ENCODE assay signal across 19 mouse cellular contexts in the genomic region with DNA sequence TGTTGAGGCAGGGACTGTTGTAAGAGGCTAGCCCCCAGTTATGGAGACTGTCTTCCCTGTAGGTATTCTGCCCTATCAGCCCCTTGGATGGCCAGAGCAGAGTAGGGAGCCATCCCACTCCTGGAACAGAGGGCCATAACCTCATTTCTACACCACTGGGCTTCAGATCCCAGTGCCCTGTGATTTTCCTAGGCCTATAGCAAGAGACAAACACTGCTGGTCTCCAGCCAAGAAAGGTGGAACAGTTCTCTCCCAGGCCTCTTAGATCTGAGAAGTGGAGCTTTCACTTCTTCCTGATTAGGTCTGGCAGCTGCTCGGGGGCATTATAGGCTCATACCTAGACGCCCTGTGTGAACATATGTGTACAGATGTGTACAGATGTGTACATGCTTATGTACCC. TPM values are rescaled to one million over a fixed set of nuclear protein-coding genes. Genes with fewer than 3 reads are reported as not detected.
DNase-seq lines count a peak whose midpoint lies in the region; ATAC-seq and TF ChIP-seq lines count a peak whose summit lies in the region.
"Had no signal": no experiment of that assay in that cellular context is flagged by ENCODE, and none has a peak within 500 bp of the region (broad histone marks: within the 10 kb centered on the region; RNA-seq: fewer than 3 reads in every experiment).

No protein-coding gene starts in this region.

- no peak for TF ChIP-seq CTCF in lung, postnatal 0 days (IDR thresholded peaks at IDR 0.05)
- no peak for TF ChIP-seq CTCF in lung, adult 2 months (IDR thresholded peaks at IDR 0.05; ENCODE audit: insufficient read depth, low read length)

- no peak overlapping the region for H3K4me3 ChIP-seq in forebrain, embryonic 12.5 days (replicated peaks)
- no peak overlapping the region for H3K4me3 ChIP-seq in forebrain, embryonic 10.5 days
- H3K4me3 ChIP-seq in hindbrain, embryonic 15.5 days: no peak overlapping the region
- H3K4me3 ChIP-seq in hindbrain, embryonic 14.5 days (replicated peaks; ENCODE audit: low read length): no peak overlapping the region
- H3K4me3 ChIP-seq in lung, postnatal 0 days (ENCODE audit: low read depth, low read length): no peak overlapping the region
- no peak overlapping the region for H3K4me3 ChIP-seq in lung, adult 2 months (replicated peaks; ENCODE audit: extremely low read depth, low read depth, low read length)
- no peak overlapping the region for H3K4me3 ChIP-seq in forebrain, embryonic 16.5 days (replicated peaks; ENCODE audit: low read length)
- H3K4me3 ChIP-seq: liver, embryonic 13.5 days had no signal

- no peak for ATAC-seq in forebrain, embryonic 12.5 days (ENCODE audit: low FRiP score)
- ATAC-seq in hindbrain, embryonic 15.5 days (ENCODE audit: low FRiP score, low read depth): no peak
- no peak for ATAC-seq in hindbrain, embryonic 14.5 days (ENCODE audit: low FRiP score)
- ATAC-seq in lung, postnatal 0 days: no peak
- no peak for ATAC-seq in forebrain, embryonic 16.5 days
- ATAC-seq: inflammation-experienced regulatory T-cells, adult 6 months had no signal

- no peaks in the 10 kb centered on the region for H3K9me3 ChIP-seq in forebrain, embryonic 12.5 days
- no peaks in the 10 kb centered on the region for H3K9me3 ChIP-seq in forebrain, embryonic 10.5 days
- no peaks in the 10 kb centered on the region for H3K9me3 ChIP-seq in hindbrain, embryonic 15.5 days
- no peaks in the 10 kb centered on the region for H3K9me3 ChIP-seq in hindbrain, embryonic 14.5 days (ENCODE audit: control insufficient read depth, low read length)
- H3K9me3 ChIP-seq in lung, postnatal 0 days (ENCODE audit: low read length): no peaks in the 10 kb centered on the region
- H3K9me3 ChIP-seq in forebrain, embryonic 16.5 days (ENCODE audit: control insufficient read depth, low read length): no peaks in the 10 kb centered on the region
- H3K9me3 ChIP-seq: liver, embryonic 13.5 days had no signal

- peaks cover 12% of the 10 kb centered on the region; the same call in 1 of the 2 replicates for H3K27me3 ChIP-seq in forebrain, embryonic 12.5 days
- peaks cover 23% of the 10 kb centered on the region for H3K27me3 ChIP-seq in forebrain, embryonic 10.5 days (ENCODE audit: poor library complexity, severe bottlenecking)
- H3K27me3 ChIP-seq in hindbrain, embryonic 15.5 days: no peaks in the 10 kb centered on the region
- H3K27me3 ChIP-seq in hindbrain, embryonic 14.5 days (ENCODE audit: control insufficient read depth, insufficient read depth, low read length): no peaks in the 10 kb centered on the region
- H3K27me3 ChIP-seq in lung, postnatal 0 days (replicated peaks; ENCODE audit: insufficient read depth, low read length): no peaks in the 10 kb centered on the region
- no peaks in the 10 kb centered on the region for H3K27me3 ChIP-seq in forebrain, embryonic 16.5 days (replicated peaks; ENCODE audit: control insufficient read depth, insufficient read depth, low read length)

- no peak for TF ChIP-seq EP300 in lung, postnatal 0 days (IDR thresholded peaks at IDR 0.05)

- DNase-seq in forebrain, embryonic 10.5 days (ENCODE audit: extremely low spot score, low spot score): no peak
- no peak for DNase-seq in hindbrain, embryonic 14.5 days (ENCODE audit: low spot score)
- no peak for DNase-seq in lung, postnatal 0 days (ENCODE audit: low spot score)
- DNase-seq in lung, adult 2 months: no peak
- DNase-seq in adrenal gland, postnatal 10 days: no peak
- DNase-seq: adrenal gland, adult 8-10 months; embryo, embryonic 11 days; liver, embryonic 13.5 days had no signal

- no peak overlapping the region for H3K4me2 ChIP-seq in forebrain, embryonic 12.5 days
- no peak overlapping the region for H3K4me2 ChIP-seq in hindbrain, embryonic 15.5 days
- H3K4me2 ChIP-seq in hindbrain, embryonic 14.5 days (replicated peaks): no peak overlapping the region
- no peak overlapping the region for H3K4me2 ChIP-seq in lung, postnatal 0 days (replicated peaks; ENCODE audit: low read depth, low read length)
- H3K4me2 ChIP-seq in forebrain, embryonic 16.5 days (ENCODE audit: low read length): no peak overlapping the region
- H3K4me2 ChIP-seq: liver, embryonic 13.5 days had no signal

- no peak for TF ChIP-seq POLR2A in lung, adult 2 months (IDR thresholded peaks at IDR 0.05; ENCODE audit: borderline replicate concordance, extremely low read depth, low read depth, low read length)

- H3K9ac ChIP-seq in forebrain, embryonic 12.5 days: no peak overlapping the region
- H3K9ac ChIP-seq in hindbrain, embryonic 15.5 days: no peak overlapping the region
- no peak overlapping the region for H3K9ac ChIP-seq in hindbrain, embryonic 14.5 days
- no peak overlapping the region for H3K9ac ChIP-seq in lung, postnatal 0 days (replicated peaks; ENCODE audit: low read depth)
- 0 out of 2 replicates have a peak overlapping the region, but pooled peaks have one; percentile 7 for H3K9ac ChIP-seq in forebrain, embryonic 16.5 days (replicated peaks; ENCODE audit: low read depth, low read length)
- H3K9ac ChIP-seq: liver, embryonic 13.5 days had no signal

- H3K4me1 ChIP-seq in forebrain, embryonic 12.5 days: peaks cover 19% of the 10 kb centered on the region
- H3K4me1 ChIP-seq in forebrain, embryonic 10.5 days: peaks cover 16% of the 10 kb centered on the region
- peaks cover 28% of the 10 kb centered on the region for H3K4me1 ChIP-seq in hindbrain, embryonic 15.5 days (replicated peaks)
- peaks cover 16% of the 10 kb centered on the region for H3K4me1 ChIP-seq in hindbrain, embryonic 14.5 days (replicated peaks; ENCODE audit: control insufficient read depth, insufficient read depth, low read length)
- H3K4me1 ChIP-seq in lung, postnatal 0 days (ENCODE audit: insufficient read depth, low read depth, low read length): peaks cover 18% of the 10 kb centered on the region; the same call in 1 of the 2 replicates
- peaks cover 5% of the 10 kb centered on the region; the same call in 1 of the 2 replicates for H3K4me1 ChIP-seq in lung, adult 2 months (ENCODE audit: control insufficient read depth, insufficient read depth, low read length)
- peaks cover 30% of the 10 kb centered on the region for H3K4me1 ChIP-seq in forebrain, embryonic 16.5 days (replicated peaks; ENCODE audit: control insufficient read depth, insufficient read depth, low read length)

- WGBS in forebrain, embryonic 12.5 days: 70% methylated on average over 2 of the region's 2 CpGs
- WGBS in forebrain, embryonic 10.5 days: 81% methylated on average over 2 of the region's 2 CpGs
- 78% methylated on average over 2 of the region's 2 CpGs for WGBS in hindbrain, embryonic 15.5 days
- WGBS in hindbrain, embryonic 14.5 days: 80% methylated on average over 2 of the region's 2 CpGs
- 53% methylated on average over 2 of the region's 2 CpGs for whole genome bisulfite sequencing in lung, postnatal 0 days
- 50% methylated on average over 2 of the region's 2 CpGs for WGBS in lung, adult 2 months
- 80% methylated on average over 2 of the region's 2 CpGs for WGBS in forebrain, embryonic 16.5 days

- H3K36me3 ChIP-seq in forebrain, embryonic 12.5 days (replicated peaks): no peaks in the 10 kb centered on the region
- no peaks in the 10 kb centered on the region for H3K36me3 ChIP-seq in forebrain, embryonic 10.5 days (replicated peaks)
- H3K36me3 ChIP-seq in hindbrain, embryonic 15.5 days: no peaks in the 10 kb centered on the region
- H3K36me3 ChIP-seq in hindbrain, embryonic 14.5 days (replicated peaks; ENCODE audit: control insufficient read depth, insufficient read depth): no peaks in the 10 kb centered on the region
- no peaks in the 10 kb centered on the region for H3K36me3 ChIP-seq in lung, postnatal 0 days (ENCODE audit: insufficient read depth, low read length)
- H3K36me3 ChIP-seq in forebrain, embryonic 16.5 days (ENCODE audit: control insufficient read depth, insufficient read depth): no peaks in the 10 kb centered on the region
- H3K36me3 ChIP-seq: liver, embryonic 13.5 days had no signal

- H3K27ac ChIP-seq in forebrain, embryonic 12.5 days: peak overlapping the region; percentile 27; the same call in 1 of the 2 replicates
- H3K27ac ChIP-seq in forebrain, embryonic 10.5 days: no peak overlapping the region
- H3K27ac ChIP-seq in hindbrain, embryonic 15.5 days (replicated peaks): peak overlapping the region; percentile 44; the same call in 1 of the 2 replicates
- no peak overlapping the region for H3K27ac ChIP-seq in hindbrain, embryonic 14.5 days
- H3K27ac ChIP-seq in lung, postnatal 0 days (ENCODE audit: low read length): 0 out of 2 replicates have a peak overlapping the region, but pooled peaks have one; percentile 21
- peak overlapping the region; percentile 73 for H3K27ac ChIP-seq in forebrain, embryonic 16.5 days (ENCODE audit: low read length)
- H3K27ac ChIP-seq: kidney, postnatal 0 days; liver, embryonic 13.5 days had no signal

RNA-seq across cellular contexts. Expression of a gene that starts 3.2 kb away (rescaled TPM):
- polyA plus RNA-seq in forebrain, embryonic 12.5 days (2016; fragmentation: Nextera tagmentation; extraction: Ambion mirVana): 11.5 and 14.1 TPM in 2 replicates
- 1.0 and 1.2 TPM in 2 replicates for polyA plus RNA-seq in forebrain, embryonic 10.5 days (2016; fragmentation: Nextera tagmentation; extraction: Ambion mirVana)
- 71.6 and 73.5 TPM in 2 replicates for polyA plus RNA-seq in hindbrain, embryonic 15.5 days (2015; fragmentation: Nextera tagmentation; extraction: Ambion mirVana)
- polyA plus RNA-seq in hindbrain, embryonic 14.5 days (2014; fragmentation: Nextera tagmentation; extraction: Ambion mirVana): 65.8 and 79.2 TPM in 2 replicates
- 0.95 and 1.1 TPM in 2 replicates for polyA plus RNA-seq in lung, postnatal 0 days (2015; fragmentation: Nextera tagmentation; extraction: Ambion mirVana)
- 5.8 and 9.2 TPM in 2 replicates for polyA plus RNA-seq in lung, adult 2 months (2012; rRNA removed)
- 27.3 and 36.9 TPM in 2 replicates for polyA plus RNA-seq in forebrain, embryonic 16.5 days (2015; fragmentation: Nextera tagmentation; extraction: Ambion mirVana)
- 10 to 100 TPM; 22.0 to 26.2 TPM for total RNA-seq in adrenal gland, postnatal 10 days (2021)
- total RNA-seq: granulocyte monocyte progenitor cell, adult 5-6 weeks had no signal
- polyA plus RNA-seq: inflammation-experienced regulatory T-cells, adult 6 months had no signal

RNA-seq across cellular contexts. Expression of a gene that starts 3.7 kb away (rescaled TPM):
- not detected in 2 replicates for polyA plus RNA-seq in forebrain, embryonic 12.5 days (2016; fragmentation: Nextera tagmentation; extraction: Ambion mirVana)
- polyA plus RNA-seq in forebrain, embryonic 10.5 days (2016; fragmentation: Nextera tagmentation; extraction: Ambion mirVana): not detected in 2 replicates
- not detected in 2 replicates for polyA plus RNA-seq in hindbrain, embryonic 15.5 days (2015; fragmentation: Nextera tagmentation; extraction: Ambion mirVana)
- polyA plus RNA-seq in hindbrain, embryonic 14.5 days (2014; fragmentation: Nextera tagmentation; extraction: Ambion mirVana): not detected in 2 replicates
- polyA plus RNA-seq in lung, postnatal 0 days (2015; fragmentation: Nextera tagmentation; extraction: Ambion mirVana): 11.9 and 13.6 TPM in 2 replicates
- polyA plus RNA-seq in lung, adult 2 months (2012; rRNA removed): 2.2 and 70.4 TPM in 2 replicates
- not detected in 2 replicates for polyA plus RNA-seq in forebrain, embryonic 16.5 days (2015; fragmentation: Nextera tagmentation; extraction: Ambion mirVana)
- not detected for total RNA-seq in adrenal gland, postnatal 10 days (2021)
- total RNA-seq: adrenal gland, adult 8-10 months; ES-E14; granulocyte monocyte progenitor cell, adult 5-6 weeks; layer of hippocampus, postnatal 14 days; left cerebral cortex, postnatal 4 days; megakaryocyte, adult 5-6 weeks had no signal
- polyA plus RNA-seq: C2C12; inflammation-experienced regulatory T-cells, adult 6 months; kidney, postnatal 0 days; liver, embryonic 13.5 days had no signal

RNA-seq across cellular contexts. Expression of a gene that starts 13.8 kb away (rescaled TPM):
- 2.8 TPM in 2 replicates for polyA plus RNA-seq in forebrain, embryonic 12.5 days (2016; fragmentation: Nextera tagmentation; extraction: Ambion mirVana)
- polyA plus RNA-seq in forebrain, embryonic 10.5 days (2016; fragmentation: Nextera tagmentation; extraction: Ambion mirVana): 0.53 and 0.64 TPM in 2 replicates
- polyA plus RNA-seq in hindbrain, embryonic 15.5 days (2015; fragmentation: Nextera tagmentation; extraction: Ambion mirVana): 1.0 and 1.5 TPM in 2 replicates
- 0.48 and 0.87 TPM in 2 replicates for polyA plus RNA-seq in hindbrain, embryonic 14.5 days (2014; fragmentation: Nextera tagmentation; extraction: Ambion mirVana)
- polyA plus RNA-seq in lung, postnatal 0 days (2015; fragmentation: Nextera tagmentation; extraction: Ambion mirVana): 4.3 and 4.7 TPM in 2 replicates
- polyA plus RNA-seq in lung, adult 2 months (2012; rRNA removed): 20.8 and 27.6 TPM in 2 replicates
- polyA plus RNA-seq in forebrain, embryonic 16.5 days (2015; fragmentation: Nextera tagmentation; extraction: Ambion mirVana): 1.3 and 1.6 TPM in 2 replicates
- 1 to 10 TPM; 3.2 to 5.5 TPM for total RNA-seq in adrenal gland, postnatal 10 days (2021)

RNA-seq across cellular contexts. Expression of a gene that starts 30.7 kb away (rescaled TPM):
- 22.3 and 24.4 TPM in 2 replicates for polyA plus RNA-seq in forebrain, embryonic 12.5 days (2016; fragmentation: Nextera tagmentation; extraction: Ambion mirVana)
- 19.8 and 21.7 TPM in 2 replicates for polyA plus RNA-seq in forebrain, embryonic 10.5 days (2016; fragmentation: Nextera tagmentation; extraction: Ambion mirVana)
- polyA plus RNA-seq in hindbrain, embryonic 15.5 days (2015; fragmentation: Nextera tagmentation; extraction: Ambion mirVana): 18.9 and 20.6 TPM in 2 replicates
- polyA plus RNA-seq in hindbrain, embryonic 14.5 days (2014; fragmentation: Nextera tagmentation; extraction: Ambion mirVana): 29.5 and 30.6 TPM in 2 replicates
- polyA plus RNA-seq in lung, postnatal 0 days (2015; fragmentation: Nextera tagmentation; extraction: Ambion mirVana): 34.5 and 35.9 TPM in 2 replicates
- polyA plus RNA-seq in lung, adult 2 months (2012; rRNA removed): 18.1 and 23.5 TPM in 2 replicates
- polyA plus RNA-seq in forebrain, embryonic 16.5 days (2015; fragmentation: Nextera tagmentation; extraction: Ambion mirVana): 24.4 and 27.0 TPM in 2 replicates
- 10 to 100 TPM; 27.3 to 27.9 TPM for total RNA-seq in adrenal gland, postnatal 10 days (2021)

RNA-seq across cellular contexts. Expression of a gene that starts 37.5 kb away (rescaled TPM):
- 164 and 167 TPM in 2 replicates for polyA plus RNA-seq in forebrain, embryonic 12.5 days (2016; fragmentation: Nextera tagmentation; extraction: Ambion mirVana)
- 173 and 180 TPM in 2 replicates for polyA plus RNA-seq in forebrain, embryonic 10.5 days (2016; fragmentation: Nextera tagmentation; extraction: Ambion mirVana)
- 23.0 and 35.1 TPM in 2 replicates for polyA plus RNA-seq in hindbrain, embryonic 15.5 days (2015; fragmentation: Nextera tagmentation; extraction: Ambion mirVana)
- 16.1 and 25.1 TPM in 2 replicates for polyA plus RNA-seq in hindbrain, embryonic 14.5 days (2014; fragmentation: Nextera tagmentation; extraction: Ambion mirVana)
- 4.9 and 9.0 TPM in 2 replicates for polyA plus RNA-seq in lung, postnatal 0 days (2015; fragmentation: Nextera tagmentation; extraction: Ambion mirVana)
- 0.70 and 1.0 TPM in 2 replicates for polyA plus RNA-seq in lung, adult 2 months (2012; rRNA removed)
- polyA plus RNA-seq in forebrain, embryonic 16.5 days (2015; fragmentation: Nextera tagmentation; extraction: Ambion mirVana): 49.6 and 52.6 TPM in 2 replicates
- total RNA-seq in adrenal gland, postnatal 10 days (2021): 10 to 100 TPM; 18.2 to 19.1 TPM

Comparison
In these comparisons a context has a peak if more than half of its experiments do, and no peak if none do; other contexts are left out.
1. H3K27ac ChIP-seq: peak in forebrain, embryonic 12.5 days (single experiment), hindbrain, embryonic 15.5 days (single experiment), lung, postnatal 0 days (single experiment) and forebrain, embryonic 16.5 days (single experiment); none in forebrain, embryonic 10.5 days (single experiment) and hindbrain, embryonic 14.5 days (single experiment).